8 mouse cellular contexts compared by ENCODE assay signal in genomic region chr17:47762518-47763340, GRCm38 (mm10). TPM values are rescaled to one million over a fixed set of nuclear protein-coding genes. Genes with fewer than 3 reads are reported as not detected.
DNase-seq lines count a peak whose midpoint lies in the region; ATAC-seq and TF ChIP-seq lines count a peak whose summit lies in the region.

No protein-coding gene starts in this region.

- TF ChIP-seq CTCF in liver, postnatal 0 days (IDR thresholded peaks at IDR 0.05; ENCODE audit: low read depth), result no peak

- no peak overlapping the region for H3K4me3 ChIP-seq in forebrain, embryonic 15.5 days
- H3K4me3 ChIP-seq in liver, postnatal 0 days (ENCODE audit: low read depth, low read length), result no peak overlapping the region

- H3K27me3 ChIP-seq in forebrain, embryonic 15.5 days, result no peaks in the 10 kb centered on the region
- H3K27me3 ChIP-seq in liver, postnatal 0 days (ENCODE audit: insufficient read depth, low read length), result no peaks in the 10 kb centered on the region

- H3K4me1 ChIP-seq in forebrain, embryonic 15.5 days, result peaks cover 13% of the 10 kb centered on the region
- peaks cover 26% of the 10 kb centered on the region for H3K4me1 ChIP-seq in liver, postnatal 0 days (ENCODE audit: insufficient read depth)

- H3K36me3 ChIP-seq in forebrain, embryonic 15.5 days, result no peaks in the 10 kb centered on the region
- no peaks in the 10 kb centered on the region for H3K36me3 ChIP-seq in liver, postnatal 0 days (replicated peaks; ENCODE audit: insufficient read depth, low read length)

- H3K4me2 ChIP-seq in forebrain, embryonic 15.5 days (replicated peaks), result no peak overlapping the region
- H3K4me2 ChIP-seq in liver, postnatal 0 days (ENCODE audit: low read depth, low read length), result no peak overlapping the region

- H3K9me3 ChIP-seq in forebrain, embryonic 15.5 days, result no peaks in the 10 kb centered on the region
- H3K9me3 ChIP-seq in liver, postnatal 0 days (ENCODE audit: low read length), result no peaks in the 10 kb centered on the region

- no peak overlapping the region for H3K9ac ChIP-seq in forebrain, embryonic 15.5 days (replicated peaks)
- no peak overlapping the region; the same call in none of the 2 replicates for H3K9ac ChIP-seq in liver, postnatal 0 days (replicated peaks)

- ATAC-seq in forebrain, embryonic 15.5 days (replicated peaks), result peak; percentile 96
- ATAC-seq in liver, postnatal 0 days, result peak; percentile 55
- ATAC-seq in erythroblast, adult 5-6 weeks (replicated peaks; ENCODE audit: low FRiP score, poor library complexity, severe bottlenecking), result no peak

- peak; percentile 73 for DNase-seq in ovary, adult 18-20 months (ENCODE audit: low spot score)
- no peak for DNase-seq in ovary, postnatal 10 days (ENCODE audit: low spot score)
- peak; percentile 86 to 93 for DNase-seq in heart, postnatal 10 days
- DNase-seq in layer of hippocampus, adult 11-12 months (ENCODE audit: low spot score), result peak; percentile 91
- no peak for DNase-seq in liver, postnatal 0 days
- DNase-seq in right cerebral cortex, adult 18-20 months, result peak; percentile 86

- intact Hi-C loops in heart, postnatal 10 days (cut with DNase I), result no loop called here

- WGBS in forebrain, embryonic 15.5 days, result 59% methylated on average over 13 of the region's 13 CpGs
- 65% methylated on average over 13 of the region's 13 CpGs for WGBS in liver, postnatal 0 days (ENCODE audit: insufficient replicate concordance)

- peak overlapping the region; percentile 52 for H3K27ac ChIP-seq in forebrain, embryonic 15.5 days (replicated peaks)
- H3K27ac ChIP-seq in liver, postnatal 0 days (ENCODE audit: low read depth), result peak overlapping the region; percentile 72

- TF ChIP-seq EP300 in liver, postnatal 0 days (IDR thresholded peaks at IDR 0.05; ENCODE audit: low read depth), result no peak

RNA-seq across cellular contexts. Expression of gene Tfeb, which starts 25.9 kb away (rescaled TPM):
- polyA plus RNA-seq in forebrain, embryonic 15.5 days (2015; fragmentation: Nextera tagmentation; extraction: Ambion mirVana), result 2.0 and 2.3 TPM in 2 replicates
- total RNA-seq in heart, postnatal 10 days (2021), result 10 to 100 TPM; 48.1 to 51.1 TPM
- polyA plus RNA-seq in liver, postnatal 0 days (2015; fragmentation: Nextera tagmentation; extraction: Ambion mirVana), result 5.8 and 7.1 TPM in 2 replicates
- total RNA-seq in erythroblast, adult 5-6 weeks (2015; ENCODE audit: low replicate concordance), result 4.6 and 6.7 TPM in 2 replicates
- 3.8 and 9.4 TPM in 2 replicates for total RNA-seq in erythroblast, adult 5-6 weeks (2017; ENCODE audit: low replicate concordance)

RNA-seq across cellular contexts. Expression of gene Pgc, which starts 36.1 kb away (rescaled TPM):
- polyA plus RNA-seq in forebrain, embryonic 15.5 days (2015; fragmentation: Nextera tagmentation; extraction: Ambion mirVana), result not detected in 2 replicates
- total RNA-seq in heart, postnatal 10 days (2021), result not detected
- 0.07 and 0.15 TPM in 2 replicates for polyA plus RNA-seq in liver, postnatal 0 days (2015; fragmentation: Nextera tagmentation; extraction: Ambion mirVana)
- total RNA-seq in erythroblast, adult 5-6 weeks (2015; ENCODE audit: low replicate concordance), result not detected in 2 replicates
- not detected in 2 replicates for total RNA-seq in erythroblast, adult 5-6 weeks (2017; ENCODE audit: low replicate concordance)

Comparison
In these comparisons a context has a peak if more than half of its experiments do, and no peak if none do; other contexts are left out.
1. DNase-seq: peak in ovary, adult 18-20 months (single experiment), heart, postnatal 10 days (2 of 2), layer of hippocampus, adult 11-12 months (single experiment) and right cerebral cortex, adult 18-20 months (single experiment); none in ovary, postnatal 10 days (single experiment) and liver, postnatal 0 days (single experiment).
2. RNA of gene Tfeb, which starts 25.9 kb away (total RNA-seq): 48.1 to 51.1 TPM in heart, postnatal 10 days; 3.8 to 9.4 TPM in erythroblast, adult 5-6 weeks; every median in the first group is over 4 times any median in the second.